Mouse (Mus musculus) forebrain, embryonic 15.5 days (tissue): ENCODE measurements around the gene Ryr2. TPM values are rescaled to one million over a fixed set of nuclear protein-coding genes. Genes with fewer than 3 reads are reported as not detected.
"Not testable (repeated sequence)": the region's sequence is repeated elsewhere in the genome, so short reads cannot be mapped to it uniquely, and the experiment has no call there.

Experiments
- ATAC-seq: fragments of 200-750 bp; cut with Nextera tagmentation; replicated peaks from 2 replicates; pipeline ENCODE4 v1.8.0; 2017; ENCODE audit warnings: mild to moderate bottlenecking, moderate TSS enrichment, moderate library complexity
- H3K27ac ChIP-seq: fragments of 300-500 bp; sonication (generic); replicated peaks from 2 replicates; pipeline ENCODE4 v1.5.1; 2015; ENCODE audit warnings: mild to moderate bottlenecking, inconsistent platforms
- H3K27me3 ChIP-seq: fragments of 300-500 bp; sonication (generic); 2 replicates; pipeline ENCODE4 v1.6.1; 2015; ENCODE audit warnings: inconsistent platforms
- H3K36me3 ChIP-seq: fragments of 300-500 bp; sonication (generic); 2 replicates; pipeline ENCODE4 v1.6.1; 2015; ENCODE audit warnings: mild to moderate bottlenecking, inconsistent platforms
- H3K4me1 ChIP-seq: fragments of 300-500 bp; sonication (generic); 2 replicates; pipeline ENCODE4 v1.6.1; 2015; ENCODE audit warnings: inconsistent platforms
- H3K4me2 ChIP-seq: fragments of 300-500 bp; sonication (generic); replicated peaks from 2 replicates; pipeline ENCODE4 v1.6.1; 2015; ENCODE audit warnings: mild to moderate bottlenecking, inconsistent platforms
- H3K4me3 ChIP-seq: fragments of 300-500 bp; sonication (generic); 2 replicates; pipeline ENCODE4 v1.5.1; 2015; ENCODE audit warnings: mild to moderate bottlenecking, inconsistent platforms
- H3K9ac ChIP-seq: fragments of 300-500 bp; sonication (generic); replicated peaks from 2 replicates; pipeline ENCODE4 v1.6.1; 2015; ENCODE audit warnings: mild to moderate bottlenecking, inconsistent platforms
- H3K9me3 ChIP-seq: fragments of 300-500 bp; sonication (generic); 2 replicates; pipeline ENCODE4 v1.6.1; 2016; ENCODE audit warnings: inconsistent platforms
- WGBS: fragments of 180-500 bp; shearing (Covaris S2); methylation state at CpG from one replicate; pipeline ENCODE4 v1.1.7; 2015; ENCODE audit warnings: mixed read lengths; 5-methylcytosine and 5-hydroxymethylcytosine counted together
- polyA plus RNA-seq: library from polyadenylated mRNA; unstranded; fragments of >200 nt; fragmentation: Nextera tagmentation; extraction: Ambion mirVana; gene quantifications from 2 replicates; pipeline ENCODE4 v1.2.1, GENCODE M21; 2015

The Ryr2 gene
- polyA plus RNA-seq, 1 experiment from 2014 or later, result 1.5 TPM

DNA sequence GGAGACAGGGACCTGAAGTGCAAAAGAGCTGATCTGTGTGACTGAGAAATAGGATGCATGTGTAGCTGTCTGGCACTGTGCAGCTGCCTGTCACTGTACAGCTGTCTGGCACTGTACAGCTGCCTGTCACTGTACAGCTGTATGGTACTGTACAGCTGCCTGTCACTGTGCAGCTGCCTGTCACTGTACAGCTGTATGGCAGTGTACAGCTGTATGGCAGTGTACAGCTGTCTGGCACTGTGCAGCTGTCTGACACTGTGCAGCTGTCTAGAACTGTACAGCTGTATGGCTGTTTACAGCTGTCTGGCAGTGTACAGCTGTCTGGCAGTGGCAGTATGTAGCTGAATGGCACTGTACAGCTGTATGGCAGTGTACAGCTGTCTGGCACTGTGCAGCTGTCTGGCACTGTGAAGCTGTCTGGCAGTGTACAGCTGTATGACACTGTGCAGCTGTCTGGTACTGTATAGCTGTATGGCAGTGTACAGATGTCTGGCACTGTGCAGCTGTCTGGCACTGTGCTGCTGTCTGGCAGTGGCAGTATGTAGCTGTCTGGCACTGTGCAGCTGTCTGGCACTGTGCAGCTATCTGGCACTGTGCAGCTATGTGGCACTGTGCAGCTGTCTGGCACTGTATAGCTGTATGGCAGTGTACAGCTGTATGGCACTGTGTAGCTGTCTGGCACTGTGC lies 147.1 kb downstream of the Ryr2 start:
- no peaks in the 10 kb centered on the region for H3K4me1 ChIP-seq
- ATAC-seq, result no peak; the same call in 1 of the 2 replicates

DNA sequence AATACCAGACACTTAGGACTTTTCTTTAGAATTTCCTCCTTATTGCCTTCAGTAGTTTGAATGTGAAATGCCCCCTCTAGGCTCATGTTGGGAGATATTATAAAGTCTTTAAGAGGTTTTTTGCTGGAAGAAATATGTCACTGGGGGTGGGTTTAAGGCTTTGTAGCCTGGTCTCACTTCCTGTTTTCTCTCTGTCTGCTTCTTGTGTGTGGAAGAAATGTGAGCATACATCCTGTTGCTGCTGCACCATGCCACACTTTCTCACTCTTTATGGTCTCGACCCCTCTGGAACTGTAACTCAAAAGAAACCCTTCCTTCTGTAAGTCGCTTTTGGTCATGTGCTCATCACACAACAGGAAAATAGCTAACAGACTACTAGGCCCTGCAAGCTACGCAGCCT lies 147.9 kb downstream of the Ryr2 start:
- H3K9me3 ChIP-seq, result no peaks in the 10 kb centered on the region
- no peaks in the 10 kb centered on the region for H3K4me1 ChIP-seq
- H3K4me2 ChIP-seq, result no peak overlapping the region
- H3K27ac ChIP-seq, result no peak overlapping the region
- no peak overlapping the region for H3K4me3 ChIP-seq
- H3K36me3 ChIP-seq, result no peaks in the 10 kb centered on the region
- H3K9ac ChIP-seq, result no peak overlapping the region
- H3K27me3 ChIP-seq, result no peaks in the 10 kb centered on the region
- 86% methylated on average over 3 of the region's 3 CpGs for WGBS
- ATAC-seq, result no peak

More for the DNA sequence above, 147.1 kb downstream of the Ryr2 start:
- Histone ChIP-seq H3K4me3 (no peak overlapping the region), H3K9ac (no peak overlapping the region), H3K27ac (no peak overlapping the region), H3K27me3 (no peaks in the 10 kb centered on the region), H3K4me2 (no peak overlapping the region), H3K36me3 (no peaks in the 10 kb centered on the region), H3K9me3 (no peaks in the 10 kb centered on the region)

DNA sequence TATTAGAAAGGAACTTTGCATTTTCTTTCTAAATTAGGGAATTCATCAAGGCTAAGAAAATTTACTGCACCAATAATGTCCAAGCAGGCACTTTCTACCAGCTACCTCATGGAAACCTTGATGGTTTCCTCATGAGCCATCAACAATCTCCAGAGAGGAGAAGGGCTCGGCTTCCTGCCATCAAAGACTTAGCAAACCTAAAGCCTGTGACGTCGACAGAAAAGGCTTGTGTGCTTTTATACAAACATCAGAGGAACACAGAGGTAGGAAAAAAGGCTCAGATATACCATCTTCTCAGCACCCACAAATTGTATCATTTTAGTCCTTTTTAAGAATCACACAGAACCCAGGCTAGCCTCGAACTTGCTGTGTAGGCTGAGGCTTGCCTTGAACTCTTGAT lies 148.5 kb downstream of the Ryr2 start:
- Histone ChIP-seq H3K27me3 (no peaks in the 10 kb centered on the region), H3K36me3 (no peaks in the 10 kb centered on the region), H3K4me1 (no peaks in the 10 kb centered on the region), H3K27ac (no peak overlapping the region), H3K4me2 (no peak overlapping the region), H3K9me3 (no peaks in the 10 kb centered on the region), H3K4me3 (no peak overlapping the region), H3K9ac (no peak overlapping the region)
- WGBS, result 84% methylated on average over 4 of the region's 4 CpGs
- no peak for ATAC-seq

DNA sequence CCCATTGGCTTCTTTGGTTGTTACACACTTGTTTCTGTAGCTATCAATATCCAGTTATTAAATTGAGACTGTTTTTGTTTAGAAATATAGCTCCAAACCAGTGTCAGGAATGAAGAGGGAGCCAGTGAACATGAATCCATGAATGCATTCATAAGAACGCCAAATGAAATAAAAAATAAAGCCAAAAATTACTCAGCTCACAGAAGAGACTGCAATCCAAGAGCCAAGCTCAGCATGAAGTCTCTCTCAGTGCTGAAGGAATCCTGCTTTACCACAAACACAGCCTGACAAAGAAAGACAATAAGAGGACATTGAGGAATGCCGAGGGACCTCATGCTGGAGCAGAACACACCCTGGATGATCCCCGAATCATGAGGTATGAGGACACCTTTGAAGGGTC lies 154.8 kb downstream of the Ryr2 start:
- no peak overlapping the region for H3K9ac ChIP-seq
- ATAC-seq, result no peak
- H3K4me1 ChIP-seq, result no peaks in the 10 kb centered on the region
- 73% methylated on average over 3 of the region's 3 CpGs for WGBS
- H3K27me3 ChIP-seq, result no peaks in the 10 kb centered on the region
- H3K36me3 ChIP-seq, result no peaks in the 10 kb centered on the region
- H3K4me2 ChIP-seq, result no peak overlapping the region
- no peaks in the 10 kb centered on the region for H3K9me3 ChIP-seq
- no peak overlapping the region for H3K4me3 ChIP-seq
- H3K27ac ChIP-seq, result no peak overlapping the region

DNA sequence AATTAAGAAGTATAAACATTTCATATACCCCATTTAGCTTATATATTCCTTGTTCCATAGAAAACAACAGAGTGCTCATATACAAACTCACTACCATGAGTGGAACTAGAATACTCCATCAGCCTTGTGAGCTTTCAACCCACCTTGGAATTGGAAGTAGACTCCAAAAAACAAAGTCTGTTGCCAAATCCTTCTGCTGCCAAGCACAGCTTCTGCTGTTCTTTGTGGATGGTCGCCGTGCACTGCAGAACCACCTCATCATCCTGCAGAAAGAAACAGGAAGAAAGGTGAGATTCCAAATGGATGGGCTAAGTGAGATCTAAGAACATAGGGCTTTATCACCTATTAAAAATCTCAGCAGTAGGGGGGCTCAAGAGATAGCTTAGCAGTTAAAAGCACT lies 161.0 kb downstream of the Ryr2 start:
- Histone ChIP-seq H3K9ac (no peak overlapping the region), H3K27me3 (no peaks in the 10 kb centered on the region)

GRCm38 (mm10) chr13:11941724-11942123 lies 165.0 kb downstream of the Ryr2 start:
- H3K27me3 ChIP-seq, result no peaks in the 10 kb centered on the region
- no peaks in the 10 kb centered on the region for H3K4me1 ChIP-seq
- no peak overlapping the region for H3K4me3 ChIP-seq
- 85% methylated on average over 4 of the region's 4 CpGs for WGBS
- no peaks in the 10 kb centered on the region for H3K36me3 ChIP-seq
- ATAC-seq, result no peak
- H3K4me2 ChIP-seq, result no peak overlapping the region
- no peak overlapping the region for H3K27ac ChIP-seq
- no peak overlapping the region for H3K9ac ChIP-seq
- no peaks in the 10 kb centered on the region for H3K9me3 ChIP-seq

More for the DNA sequence above, 161.0 kb downstream of the Ryr2 start:
- no peak overlapping the region for H3K4me2 ChIP-seq
- H3K36me3 ChIP-seq, result no peaks in the 10 kb centered on the region
- no peak overlapping the region for H3K27ac ChIP-seq
- H3K9me3 ChIP-seq, result no peaks in the 10 kb centered on the region
- H3K4me3 ChIP-seq, result no peak overlapping the region
- H3K4me1 ChIP-seq, result no peaks in the 10 kb centered on the region
- ATAC-seq, result no peak
- 90% methylated on average over 2 of the region's 2 CpGs for WGBS

DNA sequence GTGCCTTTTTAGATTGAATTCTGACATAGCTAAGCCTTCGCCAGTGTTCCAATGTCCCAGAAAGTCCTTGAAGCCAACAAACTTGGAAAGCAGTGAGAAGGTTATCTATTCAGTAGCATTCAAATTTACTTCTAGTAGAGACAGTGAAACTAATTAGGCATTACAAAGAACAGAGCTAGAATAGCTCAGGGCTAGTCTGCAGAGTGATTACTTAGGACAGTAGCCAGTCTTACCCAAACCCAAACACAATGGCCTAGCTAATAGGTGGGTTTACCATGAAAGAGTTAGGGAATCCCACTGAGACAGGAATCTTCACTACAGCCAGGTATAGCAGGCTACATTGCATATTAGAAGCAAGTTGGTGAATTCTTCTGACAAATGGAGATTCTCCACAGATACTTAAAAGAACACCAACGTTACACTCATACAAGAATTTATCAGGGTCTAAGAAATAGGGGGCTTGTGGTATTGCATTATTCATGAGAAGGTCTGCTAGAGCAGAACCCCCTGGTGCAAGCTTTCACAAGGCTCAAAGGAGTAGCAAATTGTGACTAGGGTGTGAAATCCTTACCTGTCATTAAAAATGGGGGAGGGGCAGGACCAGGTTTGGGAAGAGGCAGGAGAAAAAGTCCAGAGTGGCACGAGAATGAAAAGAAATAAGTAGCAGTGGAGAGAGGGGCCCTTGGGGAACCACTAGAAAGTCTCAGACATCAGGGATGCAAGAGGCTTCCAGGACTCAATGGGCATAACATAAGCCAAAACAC lies 172.3 kb downstream of the Ryr2 start:
- WGBS, result 48% methylated on average over 3 of the region's 3 CpGs
- ATAC-seq, result not testable (repeated sequence)

DNA sequence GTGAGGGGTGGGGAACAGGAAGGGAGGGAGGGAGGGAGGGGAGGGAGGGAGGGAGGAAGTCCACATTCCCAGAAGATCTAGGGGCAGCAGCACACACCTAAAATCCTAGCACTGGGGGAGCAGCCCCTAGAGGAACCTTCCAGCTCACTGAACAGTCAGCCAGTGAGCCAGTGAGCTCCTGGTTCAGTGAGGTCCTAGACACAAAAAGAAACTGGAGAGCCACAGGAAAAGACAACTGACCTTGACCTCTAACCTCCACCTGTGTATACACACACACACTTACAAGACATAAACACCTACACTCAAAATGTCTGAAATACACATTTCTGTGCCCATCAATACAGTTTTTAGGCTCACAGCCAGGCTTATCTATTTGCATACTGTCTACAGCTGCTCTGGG lies 173.4 kb downstream of the Ryr2 start:
- H3K9ac ChIP-seq, result no peak overlapping the region
- H3K27me3 ChIP-seq, result no peaks in the 10 kb centered on the region
- no peaks in the 10 kb centered on the region for H3K36me3 ChIP-seq
- no peak; the same call in 1 of the 2 replicates for ATAC-seq
- no peak overlapping the region for H3K27ac ChIP-seq
- H3K4me3 ChIP-seq, result no peak overlapping the region
- H3K4me2 ChIP-seq, result no peak overlapping the region
- no peaks in the 10 kb centered on the region for H3K9me3 ChIP-seq
- no peaks in the 10 kb centered on the region for H3K4me1 ChIP-seq

More for the DNA sequence above, 172.3 kb downstream of the Ryr2 start:
- H3K4me3 ChIP-seq, H3K9me3 ChIP-seq, H3K9ac ChIP-seq, H3K27ac ChIP-seq, H3K4me1 ChIP-seq, H3K27me3 ChIP-seq, H3K4me2 ChIP-seq, H3K36me3 ChIP-seq: not testable (repeated sequence)

DNA sequence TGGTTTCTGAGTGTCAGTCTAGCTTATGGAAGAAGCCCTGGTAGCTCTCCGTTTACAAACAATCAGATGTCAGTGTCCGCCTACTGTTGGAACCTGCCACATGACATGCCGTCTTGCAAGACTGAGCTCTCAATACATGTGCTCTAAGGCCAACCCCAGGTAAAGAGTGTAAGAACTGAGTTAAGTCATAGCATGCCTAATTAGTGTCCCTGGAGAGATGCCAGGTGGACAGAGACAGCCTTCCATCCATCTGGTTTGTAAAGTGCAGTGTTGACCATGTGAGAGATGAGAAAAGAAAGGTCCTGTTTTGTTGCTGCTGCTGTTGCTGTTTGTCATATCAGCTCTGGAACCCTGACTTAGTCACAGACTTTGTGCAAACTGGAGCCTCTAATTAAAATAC lies 178.0 kb downstream of the Ryr2 start:
- no peak overlapping the region for H3K9ac ChIP-seq
- H3K4me3 ChIP-seq, result no peak overlapping the region
- no peaks in the 10 kb centered on the region for H3K27me3 ChIP-seq
- 85% methylated on average over 3 of the region's 3 CpGs for WGBS
- no peaks in the 10 kb centered on the region for H3K9me3 ChIP-seq
- no peak overlapping the region for H3K27ac ChIP-seq
- no peaks in the 10 kb centered on the region for H3K4me1 ChIP-seq
- H3K4me2 ChIP-seq, result no peak overlapping the region
- ATAC-seq, result no peak
- no peaks in the 10 kb centered on the region for H3K36me3 ChIP-seq

GRCm38 (mm10) chr13:11927727-11928126 lies 179.0 kb downstream of the Ryr2 start:
- Histone ChIP-seq H3K4me2 (no peak overlapping the region), H3K27me3 (no peaks in the 10 kb centered on the region), H3K9ac (no peak overlapping the region), H3K27ac (no peak overlapping the region), H3K9me3 (no peaks in the 10 kb centered on the region), H3K4me1 (no peaks in the 10 kb centered on the region), H3K36me3 (no peaks in the 10 kb centered on the region), H3K4me3 (no peak overlapping the region)
- WGBS, result 90% methylated on average over 4 of the region's 4 CpGs
- ATAC-seq, result no peak

DNA sequence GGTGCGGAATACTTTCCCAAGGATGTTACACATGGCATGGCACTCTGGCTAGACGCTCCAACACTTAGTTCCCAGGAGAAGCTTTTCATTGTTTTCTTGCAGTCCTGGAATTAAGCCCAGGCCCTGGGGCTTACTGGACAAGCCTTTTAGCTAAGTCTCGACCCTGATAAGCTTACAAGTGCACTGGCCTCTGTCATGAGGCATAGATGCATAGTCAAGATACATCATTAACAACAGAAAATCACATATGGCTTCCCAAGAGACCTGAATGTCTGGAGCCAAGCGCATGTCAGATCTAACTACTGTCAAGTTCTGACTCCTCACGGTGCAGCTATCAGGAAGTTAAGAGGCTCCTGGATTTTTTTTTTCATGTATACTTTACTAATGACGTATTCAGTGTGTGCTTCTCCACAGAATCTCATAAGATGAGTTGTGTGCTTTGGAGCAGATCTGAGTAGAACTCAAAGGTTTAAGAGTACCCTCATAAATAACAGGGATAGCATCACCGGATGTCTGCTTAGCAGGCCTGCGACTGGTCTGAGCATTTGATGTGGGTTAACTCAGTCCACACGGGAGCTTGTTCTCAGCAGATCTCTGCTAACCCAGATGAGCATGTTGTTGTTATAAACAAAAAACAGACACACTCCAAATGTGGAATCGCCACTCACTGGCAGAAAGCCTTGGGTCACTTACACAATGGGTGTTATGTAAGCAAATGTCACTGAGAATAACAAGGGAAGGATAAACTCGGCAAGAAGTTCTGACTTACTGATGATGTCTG lies 179.8 kb downstream of the Ryr2 start:
- Histone ChIP-seq H3K4me3 (no peak overlapping the region), H3K9ac (no peak overlapping the region), H3K27me3 (no peaks in the 10 kb centered on the region), H3K4me2 (no peak overlapping the region), H3K9me3 (no peaks in the 10 kb centered on the region), H3K4me1 (no peaks in the 10 kb centered on the region), H3K27ac (no peak overlapping the region), H3K36me3 (no peaks in the 10 kb centered on the region)
- WGBS, result 76% methylated on average over 11 of the region's 11 CpGs
- ATAC-seq, result no peak

DNA sequence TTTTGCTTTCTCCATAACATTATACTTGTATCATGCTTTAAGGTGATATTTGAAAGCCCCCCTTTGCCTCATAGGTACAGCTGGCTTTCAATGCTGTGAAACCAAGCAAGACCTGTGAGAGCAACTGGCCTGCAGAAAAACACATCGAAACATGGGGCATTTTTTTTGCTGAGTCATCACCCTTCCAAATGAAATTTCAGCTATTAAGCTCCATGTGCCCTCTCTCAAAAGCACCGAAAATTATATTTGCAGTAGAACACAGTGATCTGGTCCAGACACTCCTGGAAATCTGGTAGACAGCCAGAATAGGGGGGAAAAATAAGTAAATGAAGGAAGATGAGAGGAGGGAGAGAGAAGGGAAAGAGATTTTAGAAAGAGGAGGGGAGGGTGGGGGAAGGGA lies 180.5 kb downstream of the Ryr2 start:
- Histone ChIP-seq H3K27me3 (no peaks in the 10 kb centered on the region), H3K4me2 (no peak overlapping the region), H3K36me3 (no peaks in the 10 kb centered on the region), H3K4me1 (no peaks in the 10 kb centered on the region), H3K4me3 (no peak overlapping the region), H3K9ac (no peak overlapping the region), H3K27ac (no peak overlapping the region), H3K9me3 (no peaks in the 10 kb centered on the region)
- ATAC-seq, result no peak
- 89% methylated on average over 2 of the region's 2 CpGs for WGBS
